Mouse (Mus musculus): ENCODE results near the gene Fgf13. TPM values are rescaled to one million over a fixed set of nuclear protein-coding genes. Genes with fewer than 3 reads are reported as not detected.

Gene Fgf13
- polyA plus RNA-seq, 1 experiment from 2014 or later, result 46.1 TPM

GRCm38 (mm10) chrX:59251576-59251975 lies 316.3 kb downstream of the Fgf13 start:
- Histone ChIP-seq H3K27me3 (ENCODE audit: control insufficient read depth, insufficient read depth, low read length) (no peaks in the 10 kb centered on the region), H3K4me3 (ENCODE audit: control insufficient read depth in 1 of 2, insufficient read depth in 1 of 2, low read depth in 1 of 2, low read length in 2 of 2) (no peak overlapping the region), H3K36me3 (ENCODE audit: control insufficient read depth, insufficient read depth, low read length) (no peaks in the 10 kb centered on the region), H3K4me2 (ENCODE audit: low read length) (no peak overlapping the region), H3K9me3 (ENCODE audit: control insufficient read depth, low read length) (no peaks in the 10 kb centered on the region), H3K27ac (replicated peaks in 1 of 2; ENCODE audit: control insufficient read depth in 1 of 2, insufficient read depth in 1 of 2, low read depth in 2 of 2, low read length in 2 of 2) (no peak overlapping the region), H3K9ac (ENCODE audit: low read length) (no peak overlapping the region), H3K4me1 (ENCODE audit: control insufficient read depth in 2 of 2, insufficient read depth in 2 of 2, low read length in 2 of 2) (no peaks in the 10 kb centered on the region)
- ATAC-seq (ENCODE audit: insufficient number of reproducible peaks, insufficient read depth, low FRiP score, low read depth), result no peak

- 36% methylated on average over 3 of the region's 3 CpGs for WGBS
- ATAC-seq (ENCODE audit: insufficient number of reproducible peaks, insufficient read depth, low FRiP score, low read depth), result no peak
- Histone ChIP-seq H3K27ac (replicated peaks in 1 of 2; ENCODE audit: control insufficient read depth in 1 of 2, insufficient read depth in 1 of 2, low read depth in 2 of 2, low read length in 2 of 2) (peak overlapping the region; percentile 29 to 57; a peak in 3 of 4 replicates), H3K4me2 (ENCODE audit: low read length) (no peak overlapping the region), H3K9ac (ENCODE audit: low read length) (no peak overlapping the region), H3K4me1 (ENCODE audit: control insufficient read depth in 2 of 2, insufficient read depth in 2 of 2, low read length in 2 of 2) (no peaks in the 10 kb centered on the region), H3K4me3 (ENCODE audit: control insufficient read depth in 1 of 2, insufficient read depth in 1 of 2, low read depth in 1 of 2, low read length in 2 of 2) (no peak overlapping the region), H3K9me3 (ENCODE audit: control insufficient read depth, low read length) (no peaks in the 10 kb centered on the region), H3K27me3 (ENCODE audit: control insufficient read depth, insufficient read depth, low read length) (no peaks in the 10 kb centered on the region), H3K36me3 (ENCODE audit: control insufficient read depth, insufficient read depth, low read length) (no peaks in the 10 kb centered on the region)
Observed at GRCm38 (mm10) chrX:59243752-59244151, 324.1 kb downstream of the Fgf13 start.

GRCm38 (mm10) chrX:59243176-59243575 lies 324.7 kb downstream of the Fgf13 start:
- Histone ChIP-seq H3K9me3 (ENCODE audit: control insufficient read depth, low read length) (no peaks in the 10 kb centered on the region), H3K36me3 (ENCODE audit: control insufficient read depth, insufficient read depth, low read length) (no peaks in the 10 kb centered on the region), H3K4me1 (ENCODE audit: control insufficient read depth in 2 of 2, insufficient read depth in 2 of 2, low read length in 2 of 2) (no peaks in the 10 kb centered on the region), H3K27ac (replicated peaks in 1 of 2; ENCODE audit: control insufficient read depth in 1 of 2, insufficient read depth in 1 of 2, low read depth in 2 of 2, low read length in 2 of 2) (peak overlapping the region; percentile 29 to 61; a peak in 3 of 4 replicates), H3K27me3 (ENCODE audit: control insufficient read depth, insufficient read depth, low read length) (no peaks in the 10 kb centered on the region), H3K4me2 (ENCODE audit: low read length) (no peak overlapping the region), H3K9ac (ENCODE audit: low read length) (no peak overlapping the region), H3K4me3 (ENCODE audit: control insufficient read depth in 1 of 2, insufficient read depth in 1 of 2, low read depth in 1 of 2, low read length in 2 of 2) (no peak overlapping the region)
- WGBS, result 43% methylated on average over 3 of the region's 3 CpGs
- peak; percentile 43; the same call in 1 of the 2 replicates for ATAC-seq (ENCODE audit: insufficient number of reproducible peaks, insufficient read depth, low FRiP score, low read depth)

- Histone ChIP-seq H3K9me3 (ENCODE audit: control insufficient read depth, low read length) (no peaks in the 10 kb centered on the region), H3K27me3 (ENCODE audit: control insufficient read depth, insufficient read depth, low read length) (no peaks in the 10 kb centered on the region), H3K36me3 (ENCODE audit: control insufficient read depth, insufficient read depth, low read length) (no peaks in the 10 kb centered on the region), H3K4me3 (ENCODE audit: control insufficient read depth in 1 of 2, insufficient read depth in 1 of 2, low read depth in 1 of 2, low read length in 2 of 2) (no peak overlapping the region), H3K9ac (ENCODE audit: low read length) (no peak overlapping the region), H3K4me2 (ENCODE audit: low read length) (no peak overlapping the region), H3K4me1 (ENCODE audit: control insufficient read depth in 2 of 2, insufficient read depth in 2 of 2, low read length in 2 of 2) (no peaks in the 10 kb centered on the region), H3K27ac (replicated peaks in 1 of 2; ENCODE audit: control insufficient read depth in 1 of 2, insufficient read depth in 1 of 2, low read depth in 2 of 2, low read length in 2 of 2) (no peak overlapping the region)
- no peak for ATAC-seq (ENCODE audit: insufficient number of reproducible peaks, insufficient read depth, low FRiP score, low read depth)
Observed at GRCm38 (mm10) chrX:59241460-59241747, 326.5 kb downstream of the Fgf13 start.

- Histone ChIP-seq H3K4me2 (ENCODE audit: low read length) (no peak overlapping the region), H3K9me3 (ENCODE audit: control insufficient read depth, low read length) (no peaks in the 10 kb centered on the region), H3K4me1 (ENCODE audit: control insufficient read depth in 2 of 2, insufficient read depth in 2 of 2, low read length in 2 of 2) (no peaks in the 10 kb centered on the region), H3K36me3 (ENCODE audit: control insufficient read depth, insufficient read depth, low read length) (no peaks in the 10 kb centered on the region), H3K27ac (replicated peaks in 1 of 2; ENCODE audit: control insufficient read depth in 1 of 2, insufficient read depth in 1 of 2, low read depth in 2 of 2, low read length in 2 of 2) (no peak overlapping the region), H3K9ac (ENCODE audit: low read length) (no peak overlapping the region), H3K27me3 (ENCODE audit: control insufficient read depth, insufficient read depth, low read length) (no peaks in the 10 kb centered on the region), H3K4me3 (ENCODE audit: control insufficient read depth in 1 of 2, insufficient read depth in 1 of 2, low read depth in 1 of 2, low read length in 2 of 2) (no peak overlapping the region)
- 52% methylated on average over 2 of the region's 2 CpGs for WGBS
- ATAC-seq (ENCODE audit: insufficient number of reproducible peaks, insufficient read depth, low FRiP score, low read depth), result no peak
Observed at GRCm38 (mm10) chrX:59240683-59241459, 327.0 kb downstream of the Fgf13 start.

GRCm38 (mm10) chrX:59220675-59221074 lies 347.2 kb downstream of the Fgf13 start:
- Histone ChIP-seq H3K9ac (ENCODE audit: low read length) (no peak overlapping the region), H3K4me1 (ENCODE audit: control insufficient read depth in 2 of 2, insufficient read depth in 2 of 2, low read length in 2 of 2) (no peaks in the 10 kb centered on the region), H3K27me3 (ENCODE audit: control insufficient read depth, insufficient read depth, low read length) (no peaks in the 10 kb centered on the region), H3K9me3 (ENCODE audit: control insufficient read depth, low read length) (no peaks in the 10 kb centered on the region), H3K4me3 (ENCODE audit: control insufficient read depth in 1 of 2, insufficient read depth in 1 of 2, low read depth in 1 of 2, low read length in 2 of 2) (no peak overlapping the region), H3K36me3 (ENCODE audit: control insufficient read depth, insufficient read depth, low read length) (no peaks in the 10 kb centered on the region), H3K4me2 (ENCODE audit: low read length) (no peak overlapping the region), H3K27ac (replicated peaks in 1 of 2; ENCODE audit: control insufficient read depth in 1 of 2, insufficient read depth in 1 of 2, low read depth in 2 of 2, low read length in 2 of 2) (peak overlapping the region in 1 of 2 experiments; percentile 61; a peak in 1 of 4 replicates)
- peak; percentile 82 for ATAC-seq (ENCODE audit: insufficient number of reproducible peaks, insufficient read depth, low FRiP score, low read depth)
- WGBS, result 24% methylated on average over 3 of the region's 3 CpGs

- H3K4me2 ChIP-seq (ENCODE audit: low read length), result no peak overlapping the region
- no peaks in the 10 kb centered on the region for H3K36me3 ChIP-seq (ENCODE audit: control insufficient read depth, insufficient read depth, low read length)
- H3K27ac ChIP-seq (replicated peaks in 1 of 2; ENCODE audit: control insufficient read depth in 1 of 2, insufficient read depth in 1 of 2, low read depth in 2 of 2, low read length in 2 of 2), result no peak overlapping the region
- no peaks in the 10 kb centered on the region for H3K27me3 ChIP-seq (ENCODE audit: control insufficient read depth, insufficient read depth, low read length)
- no peak overlapping the region for H3K4me3 ChIP-seq (ENCODE audit: control insufficient read depth in 1 of 2, insufficient read depth in 1 of 2, low read depth in 1 of 2, low read length in 2 of 2)
- H3K9me3 ChIP-seq (ENCODE audit: control insufficient read depth, low read length), result no peaks in the 10 kb centered on the region
- no peak for ATAC-seq (ENCODE audit: insufficient number of reproducible peaks, insufficient read depth, low FRiP score, low read depth)
- no peak overlapping the region for H3K9ac ChIP-seq (ENCODE audit: low read length)
- H3K4me1 ChIP-seq (ENCODE audit: control insufficient read depth in 2 of 2, insufficient read depth in 2 of 2, low read length in 2 of 2), result no peaks in the 10 kb centered on the region
Observed at GRCm38 (mm10) chrX:59201146-59201545, 366.7 kb downstream of the Fgf13 start.

GRCm38 (mm10) chrX:59194149-59194548 lies 373.7 kb downstream of the Fgf13 start:
- no peaks in the 10 kb centered on the region for H3K4me1 ChIP-seq (ENCODE audit: control insufficient read depth in 2 of 2, insufficient read depth in 2 of 2, low read length in 2 of 2)
- H3K27me3 ChIP-seq (ENCODE audit: control insufficient read depth, insufficient read depth, low read length), result no peaks in the 10 kb centered on the region
- no peak for ATAC-seq (ENCODE audit: insufficient number of reproducible peaks, insufficient read depth, low FRiP score, low read depth)
- no peak overlapping the region for H3K4me3 ChIP-seq (ENCODE audit: control insufficient read depth in 1 of 2, insufficient read depth in 1 of 2, low read depth in 1 of 2, low read length in 2 of 2)
- H3K9ac ChIP-seq (ENCODE audit: low read length), result no peak overlapping the region
- WGBS, result 74% methylated on average over 4 of the region's 4 CpGs
- H3K9me3 ChIP-seq (ENCODE audit: control insufficient read depth, low read length), result no peaks in the 10 kb centered on the region
- H3K27ac ChIP-seq (replicated peaks in 1 of 2; ENCODE audit: control insufficient read depth in 1 of 2, insufficient read depth in 1 of 2, low read depth in 2 of 2, low read length in 2 of 2), result no peak overlapping the region
- no peaks in the 10 kb centered on the region for H3K36me3 ChIP-seq (ENCODE audit: control insufficient read depth, insufficient read depth, low read length)
- no peak overlapping the region for H3K4me2 ChIP-seq (ENCODE audit: low read length)
